In the genomic region with DNA sequence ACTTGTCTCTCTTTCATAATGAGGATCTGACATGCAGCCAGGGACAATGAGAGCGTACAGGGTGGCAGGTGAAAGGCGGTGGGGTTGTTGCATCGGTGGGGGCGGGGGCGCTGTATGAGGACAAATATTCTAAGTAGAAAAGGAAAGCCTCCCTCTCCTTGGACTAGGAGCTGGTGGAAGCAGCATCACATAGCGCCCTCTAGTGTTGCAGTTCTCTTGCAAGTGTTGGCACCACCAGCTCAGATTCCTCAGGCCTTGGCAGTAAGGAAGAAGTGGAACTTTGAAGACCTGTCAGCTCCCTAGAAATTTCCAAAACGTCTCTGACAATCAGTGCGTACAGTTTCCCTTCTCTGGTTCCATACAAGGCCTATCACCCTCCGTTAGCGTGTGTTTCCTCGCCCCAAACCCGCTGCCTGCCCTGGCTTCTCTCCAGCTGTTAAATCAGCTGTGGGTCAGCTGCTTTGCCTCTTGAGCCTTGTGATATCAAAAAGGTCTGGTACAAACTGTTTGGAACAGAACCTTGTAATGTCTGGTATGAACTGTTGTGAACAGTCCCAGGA, we compare ENCODE assay signal across 7 mouse cellular contexts.
A peak's percentile ranks its signal among the peaks of the same experiment; 100 is the strongest.
DNase-seq lines count a peak whose midpoint lies in the region; ATAC-seq lines count a peak whose summit lies in the region.

No protein-coding gene starts in this region.

- no peak for ATAC-seq in CD4-positive, CD25-positive, alpha-beta regulatory T cell, adult 4 months

- DNase-seq in 3T3-L1 (ENCODE audit: low read depth, low spot score) (peak; percentile 2), 416B (ENCODE audit: low read depth) (peak; percentile 4)
- peak; percentile 60 for DNase-seq in cerebellum, adult 9-11 months
- DNase-seq in gastrocnemius, postnatal 14 days = peak; percentile 46
- peak; percentile 31 for DNase-seq in layer of hippocampus, adult 9-10 months (ENCODE audit: low spot score)
- DNase-seq in ovary, postnatal 10 days (ENCODE audit: low spot score) = peak; percentile 7

- intact Hi-C loops in gastrocnemius, postnatal 14 days (cut with DNase I; ENCODE audit: low total_unique reads) = no loop called here

Comparison
In these comparisons a context has a peak if more than half of its experiments do, and no peak if none do; other contexts are left out.
1. DNase-seq: peak in every context shown above with its lines; median percentile 60 in cerebellum, adult 9-11 months; 46 in gastrocnemius, postnatal 14 days; 31 in layer of hippocampus, adult 9-10 months; 7 in ovary, postnatal 10 days; 4 in 416B; 2 in 3T3-L1.